ENCODE assay signal across 8 mouse cellular contexts in genomic region chr12:24724369-24724768, GRCm38 (mm10). TPM values are rescaled to one million over a fixed set of nuclear protein-coding genes. Genes with fewer than 3 reads are reported as not detected.
DNase-seq lines count a peak whose midpoint lies in the region; ATAC-seq and TF ChIP-seq lines count a peak whose summit lies in the region.

No protein-coding gene starts in this region.

- TF ChIP-seq CTCF in heart, adult 2 months (IDR thresholded peaks at IDR 0.05), result no peak
- no peak for TF ChIP-seq CTCF in embryonic fibroblast, embryonic 13.5 days (IDR thresholded peaks at IDR 0.05; ENCODE audit: borderline replicate concordance, insufficient read depth, low read length)

- H3K4me1 ChIP-seq in heart, embryonic 13.5 days, result peaks cover 18% of the 10 kb centered on the region
- H3K4me1 ChIP-seq in heart, adult 2 months (ENCODE audit: control insufficient read depth, insufficient read depth, low read length), result peaks cover 3% of the 10 kb centered on the region
- peaks cover 9% of the 10 kb centered on the region for H3K4me1 ChIP-seq in embryonic fibroblast, embryonic 13.5 days (ENCODE audit: control insufficient read depth, insufficient read depth, low read length)
- peaks cover 21% of the 10 kb centered on the region for H3K4me1 ChIP-seq in limb, embryonic 10.5 days
- H3K4me1 ChIP-seq in midbrain, embryonic 16.5 days (ENCODE audit: control insufficient read depth, insufficient read depth, low read length), result peaks cover 6% of the 10 kb centered on the region; the same call in 1 of the 2 replicates

- peak overlapping the region; percentile 48 for H3K4me2 ChIP-seq in heart, embryonic 13.5 days
- H3K4me2 ChIP-seq in midbrain, embryonic 16.5 days (ENCODE audit: low read length), result 0 out of 2 replicates have a peak overlapping the region, but pooled peaks have one; percentile 6

- H3K27me3 ChIP-seq in heart, embryonic 13.5 days (replicated peaks), result no peaks in the 10 kb centered on the region
- no peaks in the 10 kb centered on the region for H3K27me3 ChIP-seq in heart, adult 2 months (ENCODE audit: control insufficient read depth, insufficient read depth, low read length)
- H3K27me3 ChIP-seq in limb, embryonic 10.5 days (ENCODE audit: low read depth, poor library complexity, severe bottlenecking), result no peaks in the 10 kb centered on the region
- H3K27me3 ChIP-seq in midbrain, embryonic 16.5 days (ENCODE audit: control insufficient read depth, insufficient read depth, low read depth, low read length), result no peaks in the 10 kb centered on the region

- WGBS in heart, embryonic 13.5 days, result 6% methylated on average over 2 of the region's 2 CpGs
- 27% methylated on average over 2 of the region's 2 CpGs for WGBS in heart, adult 2 months
- 27% methylated on average over 2 of the region's 2 CpGs for WGBS in limb, embryonic 10.5 days
- 21% methylated on average over 2 of the region's 2 CpGs for whole genome bisulfite sequencing in midbrain, embryonic 16.5 days

- H3K9me3 ChIP-seq in heart, embryonic 13.5 days, result peaks cover 13% of the 10 kb centered on the region
- peaks cover under 1% of the 10 kb centered on the region; the same call in 1 of the 2 replicates for H3K9me3 ChIP-seq in limb, embryonic 10.5 days (replicated peaks)
- peaks cover 8% of the 10 kb centered on the region; the same call in 1 of the 2 replicates for H3K9me3 ChIP-seq in midbrain, embryonic 16.5 days (replicated peaks; ENCODE audit: control insufficient read depth, low read length, poor library complexity, severe bottlenecking)

- TF ChIP-seq EP300 in heart, adult 2 months (IDR thresholded peaks at IDR 0.05; ENCODE audit: insufficient read depth, low read depth, low read length), result no peak

- H3K79me2 ChIP-seq in heart, adult 2 months (replicated peaks; ENCODE audit: control insufficient read depth, insufficient read depth, low read length), result no peaks in the 10 kb centered on the region

- no peak for ATAC-seq in heart, embryonic 13.5 days (ENCODE audit: extremely low read depth, insufficient number of reproducible peaks, low FRiP score, low TSS enrichment)
- ATAC-seq in midbrain, embryonic 16.5 days, result peak; percentile 58

- no peak for TF ChIP-seq POLR2A in heart, adult 2 months (IDR thresholded peaks at IDR 0.05; ENCODE audit: insufficient read depth, low read depth, low read length)
- no peak for TF ChIP-seq POLR2A in embryonic fibroblast, embryonic 13.5 days (IDR thresholded peaks at IDR 0.05; ENCODE audit: low read depth, low read length)

- intact Hi-C loops in heart, adult 2 months (cut with DNase I), result no loop called here

- no peaks in the 10 kb centered on the region for H3K36me3 ChIP-seq in heart, embryonic 13.5 days
- H3K36me3 ChIP-seq in heart, adult 2 months (ENCODE audit: control insufficient read depth, insufficient read depth, low read length), result no peaks in the 10 kb centered on the region
- H3K36me3 ChIP-seq in limb, embryonic 10.5 days, result no peaks in the 10 kb centered on the region
- no peaks in the 10 kb centered on the region for H3K36me3 ChIP-seq in midbrain, embryonic 16.5 days (ENCODE audit: control insufficient read depth, insufficient read depth, low read length)

- DNase-seq in heart, adult 2 months, result no peak
- DNase-seq in limb, embryonic 10.5 days (ENCODE audit: low spot score), result peak; percentile 74
- DNase-seq in left cerebral cortex, adult 11 months (ENCODE audit: low spot score), result no peak
- no peak for DNase-seq in layer of hippocampus, adult 9-11 months
- DNase-seq in spleen, adult 18-20 months, result no peak

- H3K9ac ChIP-seq in heart, embryonic 13.5 days, result 0 out of 2 replicates have a peak overlapping the region, but pooled peaks have one; percentile 5
- H3K9ac ChIP-seq in heart, adult 2 months (ENCODE audit: low read depth, low read length), result no peak overlapping the region
- peak overlapping the region; percentile 34; the same call in 1 of the 2 replicates for H3K9ac ChIP-seq in midbrain, embryonic 16.5 days (ENCODE audit: low read depth, low read length)

- peak overlapping the region; percentile 16; the same call in 1 of the 2 replicates for H3K4me3 ChIP-seq in heart, embryonic 13.5 days
- H3K4me3 ChIP-seq in heart, adult 2 months, result no peak overlapping the region
- no peak overlapping the region for H3K4me3 ChIP-seq in embryonic fibroblast, embryonic 13.5 days (ENCODE audit: insufficient read depth, low read length)
- peak overlapping the region; percentile 29 for H3K4me3 ChIP-seq in limb, embryonic 10.5 days
- H3K4me3 ChIP-seq in midbrain, embryonic 16.5 days (ENCODE audit: low read depth, low read length), result no peak overlapping the region

- H3K27ac ChIP-seq in heart, embryonic 13.5 days (replicated peaks), result peak overlapping the region; percentile 75
- no peak overlapping the region for H3K27ac ChIP-seq in heart, adult 2 months
- H3K27ac ChIP-seq in embryonic fibroblast, embryonic 13.5 days (ENCODE audit: insufficient read depth, low read length), result peak overlapping the region; percentile 7; the same call in 1 of the 2 replicates
- peak overlapping the region; percentile 85 for H3K27ac ChIP-seq in limb, embryonic 10.5 days
- H3K27ac ChIP-seq in midbrain, embryonic 16.5 days (ENCODE audit: low read length), result peak overlapping the region; percentile 10; the same call in 1 of the 2 replicates

RNA-seq across cellular contexts. Expression of gene Rrm2, which starts 16.3 kb away (rescaled TPM):
- polyA plus RNA-seq in heart, embryonic 13.5 days (2015; fragmentation: Nextera tagmentation; extraction: Ambion mirVana), result 248 and 263 TPM in 2 replicates
- total RNA-seq in heart, adult 2 months (2021), result 1 to 10 TPM; 1.8 to 2.1 TPM
- 0.82 and 1.7 TPM in 2 replicates for polyA plus RNA-seq in heart, adult 2 months (2012; rRNA removed)
- polyA plus RNA-seq in embryonic fibroblast, embryonic 13.5 days (2011; ENCODE audit: insufficient read length, low read depth, missing spikeins), result 102 and 106 TPM in 2 replicates
- 631 and 705 TPM in 2 replicates for polyA plus RNA-seq in limb, embryonic 10.5 days (2016; fragmentation: Nextera tagmentation; extraction: Ambion mirVana)
- 37.5 and 41.4 TPM in 2 replicates for polyA plus RNA-seq in midbrain, embryonic 16.5 days (2015; fragmentation: Nextera tagmentation; extraction: Ambion mirVana)

RNA-seq across cellular contexts. Expression of gene Cys1, which starts 42.8 kb away (rescaled TPM):
- polyA plus RNA-seq in heart, embryonic 13.5 days (2015; fragmentation: Nextera tagmentation; extraction: Ambion mirVana), result 0.56 and 1.2 TPM in 2 replicates
- total RNA-seq in heart, adult 2 months (2021), result 1 to 10 TPM; 3.3 to 4.0 TPM
- 5.6 and 7.4 TPM in 2 replicates for polyA plus RNA-seq in heart, adult 2 months (2012; rRNA removed)
- polyA plus RNA-seq in embryonic fibroblast, embryonic 13.5 days (2011; ENCODE audit: insufficient read length, low read depth, missing spikeins), result 1.4 and 3.4 TPM in 2 replicates
- polyA plus RNA-seq in limb, embryonic 10.5 days (2016; fragmentation: Nextera tagmentation; extraction: Ambion mirVana), result 0.21 TPM in 1 of 2 replicates, not detected in the other
- 1.6 and 1.8 TPM in 2 replicates for polyA plus RNA-seq in midbrain, embryonic 16.5 days (2015; fragmentation: Nextera tagmentation; extraction: Ambion mirVana)

Comparison
In these comparisons a context has a peak if more than half of its experiments do, and no peak if none do; other contexts are left out.
1. H3K4me3 ChIP-seq: peak in heart, embryonic 13.5 days (single experiment) and limb, embryonic 10.5 days (single experiment); none in heart, adult 2 months (single experiment), embryonic fibroblast, embryonic 13.5 days (single experiment) and midbrain, embryonic 16.5 days (single experiment).
2. RNA of gene Rrm2, which starts 16.3 kb away (polyA plus RNA-seq): 631 to 705 TPM in limb, embryonic 10.5 days, 248 to 263 TPM in heart, embryonic 13.5 days, 102 to 106 TPM in embryonic fibroblast, embryonic 13.5 days and 37.5 to 41.4 TPM in midbrain, embryonic 16.5 days; 0.82 to 1.7 TPM in heart, adult 2 months; every median in the first group is over 10 times any median in the second.